Mouse (Mus musculus) kidney, postnatal 4 days (tissue): ENCODE measurements at regions not wholly inside any gene's neighbourhood (a gene's known extent, or its start where the extent isn't known, plus 50 kb on each side); places are given as distances from the start of the nearest gene placed in this dataset.
A peak's percentile ranks its signal among the peaks of the same experiment; 100 is the strongest.
"Not testable (repeated sequence)": the region's sequence is repeated elsewhere in the genome, so short reads cannot be mapped to it uniquely, and the experiment has no call there.

ENCODE experiments used
- DNase-seq, 2 experiments: peaks; one replicate each; pipeline ENCODE4 v3.0.0; 2021; ENCODE audit warnings: mixed read lengths in 2 of 2

DNA sequence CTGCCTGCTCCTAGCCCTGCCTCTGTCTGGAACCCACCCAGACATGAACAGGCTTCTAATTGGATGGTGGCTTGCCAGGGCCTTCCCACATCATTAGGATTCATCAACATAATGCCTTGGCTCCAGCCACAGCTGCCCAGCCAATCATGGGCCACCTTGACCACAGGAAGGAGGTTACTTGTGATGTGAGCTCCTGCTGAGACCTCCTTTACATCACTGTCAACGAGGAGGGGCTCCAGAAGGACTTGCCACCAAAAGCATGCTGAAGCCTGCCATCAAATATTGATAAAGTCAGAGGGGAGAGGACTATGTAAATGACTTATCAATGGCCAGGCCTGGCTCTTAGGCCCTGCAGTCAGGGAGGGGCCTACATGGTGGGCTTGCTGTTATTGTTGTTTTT lies 175.6 kb downstream of the Map1s start:
- DNase-seq: not testable (repeated sequence)

DNA sequence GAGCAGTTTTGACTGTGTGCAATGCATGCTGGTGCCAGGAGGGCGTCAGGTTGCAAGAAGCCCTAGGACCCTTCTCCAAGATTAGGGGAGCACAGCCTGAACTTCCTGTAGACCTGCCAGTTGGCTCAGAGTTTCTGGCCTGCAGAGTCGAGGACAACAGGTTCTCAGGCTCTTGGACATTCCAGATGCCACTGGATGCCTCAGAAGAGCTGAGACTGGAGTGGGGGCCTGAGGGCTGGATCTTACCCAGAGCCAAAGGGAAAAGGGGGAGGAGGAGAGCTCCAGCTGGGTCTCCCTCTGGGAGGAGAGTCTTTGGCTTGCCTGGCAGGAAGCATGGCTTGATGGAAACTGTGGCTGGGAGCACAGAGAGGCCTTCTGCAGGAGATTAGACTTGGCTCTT lies 145.4 kb upstream of the Myo9b start:
- DNase-seq: not testable (repeated sequence)

GRCm38 (mm10) chr8:71130411-71131261 lies 141.9 kb upstream of the Myo9b start:
- DNase-seq: no peak

GRCm38 (mm10) chr8:71131327-71132089 lies 141.0 kb upstream of the Myo9b start:
- DNase-seq: no peak

GRCm38 (mm10) chr8:71132898-71133297 lies 139.6 kb upstream of the Myo9b start:
- peak; percentile 22 to 31 for DNase-seq

GRCm38 (mm10) chr8:71137131-71137530 lies 135.4 kb upstream of the Myo9b start:
- not testable (repeated sequence) for DNase-seq

DNA sequence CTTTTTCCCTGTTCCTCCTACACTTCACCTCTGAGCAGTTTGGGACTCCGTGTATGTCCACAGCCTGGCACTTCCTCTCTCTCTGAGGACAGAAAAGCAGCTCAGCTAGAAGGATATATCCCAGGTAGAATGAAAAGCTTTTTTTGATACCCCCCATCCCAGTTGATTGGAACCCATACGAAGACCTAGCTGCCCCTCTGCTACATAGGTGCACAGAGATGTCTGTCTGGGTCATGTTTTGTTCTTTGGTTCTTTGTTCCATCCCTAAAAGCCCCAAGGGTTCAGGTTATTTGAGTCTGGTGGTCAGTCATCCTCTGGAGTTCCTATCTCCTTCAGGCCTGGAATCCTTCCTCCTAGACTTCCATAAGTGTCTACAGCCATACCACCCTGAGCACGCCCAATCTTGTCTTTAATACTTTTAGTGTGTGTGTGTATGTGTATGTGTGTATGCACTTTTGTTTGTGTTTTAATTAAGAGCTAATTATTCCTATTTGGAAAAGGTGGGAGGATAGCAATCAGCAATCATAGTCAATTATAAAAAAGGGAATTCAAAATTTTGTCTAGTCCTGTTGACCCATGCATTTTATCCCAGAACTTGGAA lies 130.0 kb upstream of the Myo9b start:
- DNase-seq: not testable (repeated sequence)

DNA sequence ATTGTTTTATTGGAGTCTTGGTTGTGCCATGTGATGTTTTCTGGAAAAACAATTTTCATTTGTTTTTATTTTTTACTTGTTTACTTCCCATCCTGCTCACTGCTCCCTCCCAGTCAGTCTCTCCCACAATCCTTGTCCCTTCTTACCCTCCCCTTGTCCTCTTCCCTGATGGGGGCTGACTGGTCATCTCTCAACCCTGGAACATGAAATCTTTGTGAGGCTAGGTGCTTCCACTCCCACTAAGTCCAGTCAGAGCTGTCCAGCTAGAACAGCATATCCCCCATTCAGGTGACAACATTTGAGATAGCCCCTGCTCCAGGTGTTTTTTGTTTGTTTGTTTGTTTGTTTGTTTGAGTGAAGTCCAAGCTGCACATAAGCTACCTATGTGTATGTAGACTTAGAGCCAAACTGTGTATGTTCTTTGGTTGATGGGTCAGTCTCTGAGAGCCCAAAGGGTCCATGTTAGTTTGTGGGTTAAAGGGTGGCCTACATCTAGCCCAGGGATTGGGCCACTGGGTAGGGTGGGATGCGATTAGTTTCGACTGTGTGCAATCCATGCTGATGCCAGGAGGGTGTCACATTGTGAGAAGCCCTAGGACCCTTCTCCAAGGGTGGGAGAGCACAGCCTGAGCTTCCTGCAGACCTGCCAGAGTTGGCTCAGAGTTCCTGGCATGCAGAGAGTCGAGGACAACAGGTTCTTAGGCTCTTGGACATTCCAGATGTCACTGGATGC lies 100.9 kb upstream of the Myo9b start:
- DNase-seq: not testable (repeated sequence)

- DNase-seq: not testable (repeated sequence)
These were observed 79.6 kb upstream of the Myo9b start for GRCm38 (mm10) chr8:71192939-71193338.

- DNase-seq: not testable (repeated sequence)
These were observed 77.3 kb upstream of the Myo9b start for GRCm38 (mm10) chr8:71195006-71195722.
